Mouse (Mus musculus): ENCODE data around the gene Dolk. TPM values are rescaled to one million over a fixed set of nuclear protein-coding genes. Genes with fewer than 3 reads are reported as not detected.
A peak's percentile ranks its signal among the peaks of the same experiment; 100 is the strongest.

Dolk gene
- polyA plus RNA-seq, 1 experiment from 2014 or later: 31.9 TPM

GRCm38 (mm10) chr2:30266392-30266941 is 19.7 kb downstream of the Dolk start:
- Histone ChIP-seq H3K27ac (peak overlapping the region; percentile 87), H3K4me3 (peak overlapping the region; percentile 4; the same call in 1 of the 2 replicates), H3K4me2 (peak overlapping the region; percentile 32; the same call in 1 of the 2 replicates), H3K4me1 (peaks cover 44% of the 10 kb centered on the region), H3K9ac (no peak overlapping the region), H3K27me3 (no peaks in the 10 kb centered on the region), H3K9me3 (no peaks in the 10 kb centered on the region), H3K36me3 (peaks cover 21% of the 10 kb centered on the region; the same call in 1 of the 2 replicates)
- peak; percentile 69 for ATAC-seq (ENCODE audit: borderline replicate concordance, extremely low read depth, low FRiP score, low TSS enrichment)
- 5% methylated on average over 4 of the region's 4 CpGs for WGBS

GRCm38 (mm10) chr2:30265767-30266253 is 20.3 kb downstream of the Dolk start, which contains the start of gene Phyhd1:
Gene Phyhd1 (plus strand): TSS chr2:30266203.
- Histone ChIP-seq H3K4me3 (peak within 1 kb of the TSS; percentile 4; the same call in 1 of the 2 replicates), H3K9ac (no peak within 1 kb of the TSS), H3K27me3 (no peaks in the 10 kb centered on the region), H3K36me3 (peaks cover 24% of the 10 kb centered on the region), H3K27ac (peak within 1 kb of the TSS; percentile 87), H3K4me2 (peak within 1 kb of the TSS; percentile 32; the same call in 1 of the 2 replicates), H3K4me1 (peaks cover 44% of the 10 kb centered on the region), H3K9me3 (no peaks in the 10 kb centered on the region)
- 36% methylated on average over 5 of the region's 5 CpGs for WGBS
- peak; percentile 64; the same call in 1 of the 2 replicates for ATAC-seq (ENCODE audit: borderline replicate concordance, extremely low read depth, low FRiP score, low TSS enrichment)

- Histone ChIP-seq H3K4me2 (no peak overlapping the region), H3K4me1 (peaks cover 41% of the 10 kb centered on the region), H3K36me3 (peaks cover 30% of the 10 kb centered on the region), H3K9me3 (no peaks in the 10 kb centered on the region), H3K9ac (no peak overlapping the region), H3K4me3 (no peak overlapping the region), H3K27ac (peak overlapping the region; percentile 87), H3K27me3 (no peaks in the 10 kb centered on the region)
- 51% methylated on average over 7 of the region's 7 CpGs for WGBS
- ATAC-seq (ENCODE audit: borderline replicate concordance, extremely low read depth, low FRiP score, low TSS enrichment): no peak
Observed at GRCm38 (mm10) chr2:30264671-30265519, 21.2 kb downstream of the Dolk start.

GRCm38 (mm10) chr2:30263811-30264210 is 22.3 kb downstream of the Dolk start:
- no peak for ATAC-seq (ENCODE audit: borderline replicate concordance, extremely low read depth, low FRiP score, low TSS enrichment)
- peaks cover 37% of the 10 kb centered on the region for H3K4me1 ChIP-seq

GRCm38 (mm10) chr2:30262840-30263441 is 23.2 kb downstream of the Dolk start:
- Histone ChIP-seq H3K36me3 (peaks cover 36% of the 10 kb centered on the region), H3K4me2 (no peak overlapping the region), H3K27me3 (no peaks in the 10 kb centered on the region), H3K4me1 (peaks cover 37% of the 10 kb centered on the region), H3K9ac (no peak overlapping the region), H3K4me3 (no peak overlapping the region), H3K27ac (no peak overlapping the region), H3K9me3 (no peaks in the 10 kb centered on the region)
- no peak for ATAC-seq (ENCODE audit: borderline replicate concordance, extremely low read depth, low FRiP score, low TSS enrichment)
- WGBS: 33% methylated on average over 4 of the region's 4 CpGs

More at GRCm38 (mm10) chr2:30263811-30264210, 22.3 kb downstream of the Dolk start:
- Histone ChIP-seq H3K36me3 (peaks cover 33% of the 10 kb centered on the region), H3K27me3 (no peaks in the 10 kb centered on the region), H3K27ac (no peak overlapping the region), H3K9ac (no peak overlapping the region), H3K4me2 (no peak overlapping the region), H3K4me3 (no peak overlapping the region), H3K9me3 (no peaks in the 10 kb centered on the region)
- WGBS: 81% methylated on average over 6 of the region's 6 CpGs

- no peak for ATAC-seq (ENCODE audit: borderline replicate concordance, extremely low read depth, low FRiP score, low TSS enrichment)
- 89% methylated on average over 18 of the region's 18 CpGs for WGBS
- no peak overlapping the region for H3K4me3 ChIP-seq
- H3K27ac ChIP-seq: no peak overlapping the region
- H3K27me3 ChIP-seq: no peaks in the 10 kb centered on the region
- no peak overlapping the region for H3K9ac ChIP-seq
- H3K4me1 ChIP-seq: peaks cover 37% of the 10 kb centered on the region
- H3K36me3 ChIP-seq: peaks cover 44% of the 10 kb centered on the region
- no peaks in the 10 kb centered on the region for H3K9me3 ChIP-seq
- no peak overlapping the region for H3K4me2 ChIP-seq
Observed at GRCm38 (mm10) chr2:30261921-30262839, 24.0 kb downstream of the Dolk start.

GRCm38 (mm10) chr2:30261064-30261736 is 24.9 kb downstream of the Dolk start:
- WGBS: 82% methylated on average over 4 of the region's 4 CpGs
- Histone ChIP-seq H3K36me3 (peaks cover 54% of the 10 kb centered on the region), H3K27ac (no peak overlapping the region)

GRCm38 (mm10) chr2:30259131-30260064 is 26.7 kb downstream of the Dolk start:
- Histone ChIP-seq H3K4me1 (peaks cover 10% of the 10 kb centered on the region), H3K9ac (no peak overlapping the region), H3K4me3 (no peak overlapping the region), H3K4me2 (no peak overlapping the region), H3K27me3 (no peaks in the 10 kb centered on the region), H3K9me3 (no peaks in the 10 kb centered on the region), H3K36me3 (peaks cover 65% of the 10 kb centered on the region), H3K27ac (no peak overlapping the region)
- ATAC-seq (ENCODE audit: borderline replicate concordance, extremely low read depth, low FRiP score, low TSS enrichment): no peak
- 83% methylated on average over 15 of the region's 15 CpGs for WGBS

More at GRCm38 (mm10) chr2:30261064-30261736, 24.9 kb downstream of the Dolk start:
- Histone ChIP-seq H3K4me1 (peaks cover 28% of the 10 kb centered on the region), H3K9ac (no peak overlapping the region), H3K27me3 (no peaks in the 10 kb centered on the region), H3K4me3 (no peak overlapping the region), H3K9me3 (no peaks in the 10 kb centered on the region), H3K4me2 (no peak overlapping the region)
- no peak for ATAC-seq (ENCODE audit: borderline replicate concordance, extremely low read depth, low FRiP score, low TSS enrichment)

- Histone ChIP-seq H3K9me3 (no peaks in the 10 kb centered on the region), H3K4me2 (no peak overlapping the region), H3K4me3 (no peak overlapping the region), H3K27me3 (no peaks in the 10 kb centered on the region), H3K36me3 (peaks cover 59% of the 10 kb centered on the region), H3K4me1 (peaks cover 8% of the 10 kb centered on the region), H3K27ac (no peak overlapping the region), H3K9ac (no peak overlapping the region)
- ATAC-seq (ENCODE audit: borderline replicate concordance, extremely low read depth, low FRiP score, low TSS enrichment): peak; percentile 27; the same call in 1 of the 2 replicates
- WGBS: 64% methylated on average over 4 of the region's 4 CpGs
Observed at GRCm38 (mm10) chr2:30258600-30258999, 27.5 kb downstream of the Dolk start.
